Mouse (Mus musculus) bone marrow, adult 2 months (tissue): Measurements from ENCODE around the gene Pth1r.

Experiments used
- CTCF ChIP-seq: fragments of 200-500 bp; IDR thresholded peaks from 2 replicates; pipeline ENCODE4 v1.5.1; 2011; ENCODE audit warnings: low read length, control low read depth; ENCODE audit not compliant: control insufficient read depth, insufficient read depth
- POLR2A ChIP-seq: fragments of 200-500 bp; IDR thresholded peaks from 2 replicates; pipeline ENCODE4 v1.6.1; 2011; ENCODE audit warnings: low read depth, mild to moderate bottlenecking, control low read depth, low read length, borderline replicate concordance; ENCODE audit not compliant: control insufficient read depth

DNA sequence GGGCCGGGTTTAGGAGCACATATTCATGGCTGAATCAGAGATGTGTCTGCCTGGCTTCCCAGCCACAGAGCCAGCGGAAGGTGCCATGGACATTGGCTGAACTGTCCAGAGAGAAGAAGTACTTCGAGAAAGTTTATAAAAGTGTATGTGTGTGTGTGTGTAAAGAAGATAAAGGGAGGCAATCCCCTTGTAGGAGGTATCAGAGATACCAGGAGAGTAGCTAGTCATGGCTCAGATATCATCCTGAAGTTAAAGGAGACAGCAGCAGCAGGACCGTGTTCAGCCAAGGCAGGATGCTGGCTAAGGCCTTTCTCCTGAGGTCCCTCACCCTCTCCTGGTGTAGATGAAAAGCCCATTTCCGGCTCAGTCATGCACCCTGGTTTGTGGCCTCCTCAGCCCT is 4.5 kb upstream of the Pth1r start:
- TF ChIP-seq CTCF (no peak), POLR2A (no peak)
